Mouse (Mus musculus) MEL (cell line): ENCODE measurements around the gene Fam172a.

Source experiments
- BHLHE40 ChIP-seq: IDR thresholded peaks from 2 replicates; pipeline ENCODE4 v1.6.1; 2012; ENCODE audit warnings: low read depth, mild to moderate bottlenecking, inconsistent platforms, low read length, improper control_type of control experiment, borderline replicate concordance
- ELF1 ChIP-seq: IDR thresholded peaks from 2 replicates; pipeline ENCODE4 v1.6.1; 2014; ENCODE audit warnings: low read depth, mild to moderate bottlenecking, inconsistent platforms, low read length, improper control_type of control experiment, moderate library complexity
- NRF1 ChIP-seq: IDR thresholded peaks from 2 replicates; pipeline ENCODE4 v1.6.1; 2014; ENCODE audit warnings: low read depth, mild to moderate bottlenecking, inconsistent platforms, low read length, improper control_type of control experiment, moderate library complexity; ENCODE audit not compliant: poor library complexity, insufficient read depth, severe bottlenecking
- POLR2A ChIP-seq, 2 experiments: IDR thresholded peaks; 2 replicates each; pipeline ENCODE4 v1.6.1; 2011 to 2012; ENCODE audit warnings: low read length in 2 of 2, mild to moderate bottlenecking in 2 of 2, control low read depth in 1 of 2, improper control_type of control experiment in 1 of 2, low read depth in 1 of 2, moderate library complexity in 1 of 2; ENCODE audit not compliant: control insufficient read depth in 1 of 2, insufficient read depth in 1 of 2, poor library complexity in 1 of 2
- POLR2AphosphoS5 ChIP-seq: IDR thresholded peaks from 2 replicates; pipeline ENCODE4 v1.6.1; 2012; ENCODE audit warnings: low read depth, borderline replicate concordance, mild to moderate bottlenecking, inconsistent platforms, low read length, moderate library complexity, mixed read lengths

- TF ChIP-seq POLR2A (IDR thresholded peaks at IDR 0.05; ENCODE audit: control insufficient read depth in 1 of 2, insufficient read depth in 1 of 2, low read depth in 1 of 2, low read length in 2 of 2, poor library complexity in 1 of 2) (no peak), POLR2AphosphoS5 (no peak), NRF1 (no peak), BHLHE40 (no peak), ELF1 (no peak)
Observed at GRCm38 (mm10) chr13:77982852-77983202, 281.0 kb downstream of the Fam172a start.
